Mouse (Mus musculus) forebrain, embryonic 11.5 days (tissue): ENCODE results near the gene Zfp62. TPM values are rescaled to one million over a fixed set of nuclear protein-coding genes. Genes with fewer than 3 reads are reported as not detected.
A peak's percentile ranks its signal among the peaks of the same experiment; 100 is the strongest.

Experiments
- ATAC-seq: fragments of 200-750 bp; cut with Nextera tagmentation; replicated peaks from 2 replicates; pipeline ENCODE4 v1.8.0; 2017; ENCODE audit warnings: moderate TSS enrichment; ENCODE audit not compliant: low FRiP score
- DNase-seq: peaks from one replicate; pipeline ENCODE4 v3.0.0-alpha.2; 2017; ENCODE audit warnings: low spot score
- H3K27ac ChIP-seq: fragments of 300-500 bp; sonication (generic); 2 replicates; pipeline ENCODE4 v1.5.1; 2014; ENCODE audit warnings: low read depth, low read length
- H3K27me3 ChIP-seq: fragments of 300-500 bp; sonication (generic); 2 replicates; pipeline ENCODE4 v1.6.1; 2014; ENCODE audit warnings: mild to moderate bottlenecking, low read length, mixed read lengths; ENCODE audit not compliant: control insufficient read depth, insufficient read depth
- H3K36me3 ChIP-seq: fragments of 300-500 bp; sonication (generic); 2 replicates; pipeline ENCODE4 v1.6.1; 2014; ENCODE audit warnings: mild to moderate bottlenecking, low read length, moderate library complexity, mixed read lengths; ENCODE audit not compliant: control insufficient read depth, insufficient read depth
- H3K4me1 ChIP-seq: fragments of 300-500 bp; sonication (generic); replicated peaks from 2 replicates; pipeline ENCODE4 v1.6.1; 2014; ENCODE audit warnings: low read length, mixed read lengths; ENCODE audit not compliant: control insufficient read depth, insufficient read depth
- H3K4me2 ChIP-seq: fragments of 300-500 bp; sonication (generic); 2 replicates; pipeline ENCODE4 v1.6.1; 2014; ENCODE audit warnings: low read depth, mild to moderate bottlenecking, low read length, moderate library complexity, mixed read lengths; ENCODE audit not compliant: severe bottlenecking
- H3K4me3 ChIP-seq: fragments of 300-500 bp; sonication (generic); 2 replicates; pipeline ENCODE4 v1.5.1; 2014; ENCODE audit warnings: low read depth, low read length
- H3K9ac ChIP-seq: fragments of 300-500 bp; sonication (generic); 2 replicates; pipeline ENCODE4 v1.6.1; 2014; ENCODE audit warnings: low read length
- H3K9me3 ChIP-seq: fragments of 300-500 bp; sonication (generic); 2 replicates; pipeline ENCODE4 v1.6.1; 2016; ENCODE audit warnings: low read length, mixed read lengths; ENCODE audit not compliant: control insufficient read depth
- WGBS: fragments of 180-500 bp; shearing (Covaris S2); extraction: QIAGEN DNeasy Blood & Tissue Kit; methylation state at CpG from one replicate; pipeline ENCODE4 v1.1.7; 2014; 5-methylcytosine and 5-hydroxymethylcytosine counted together
- polyA plus RNA-seq: library from polyadenylated mRNA; unstranded; fragments of >200 nt; fragmentation: Nextera tagmentation; extraction: Ambion mirVana; gene quantifications from 2 replicates; pipeline ENCODE4 v1.2.1, GENCODE M21; 2014

Gene Zfp62
- polyA plus RNA-seq, 1 experiment from 2014 or later, result 59.6 TPM

- WGBS, result 75% methylated on average over 6 of the region's 6 CpGs
- Histone ChIP-seq H3K4me1 (peaks cover 13% of the 10 kb centered on the region), H3K4me3 (no peak overlapping the region), H3K4me2 (no peak overlapping the region), H3K27ac (no peak overlapping the region; the same call in 1 of the 2 replicates), H3K27me3 (no peaks in the 10 kb centered on the region), H3K36me3 (no peaks in the 10 kb centered on the region), H3K9ac (no peak overlapping the region), H3K9me3 (no peaks in the 10 kb centered on the region)
- DNase-seq (no peak), ATAC-seq (no peak)
Observed at GRCm38 (mm10) chr11:49248974-49249700, 46.0 kb downstream of the Zfp62 start.

GRCm38 (mm10) chr11:49249811-49250421, 46.8 kb downstream of the Zfp62 start:
- no peaks in the 10 kb centered on the region for H3K9me3 ChIP-seq
- H3K4me2 ChIP-seq, result peak overlapping the region; percentile 83
- peak overlapping the region; percentile 62 for H3K4me3 ChIP-seq
- no peak overlapping the region for H3K27ac ChIP-seq
- no peaks in the 10 kb centered on the region for H3K36me3 ChIP-seq
- DNase-seq, result no peak
- peaks cover 11% of the 10 kb centered on the region for H3K4me1 ChIP-seq
- no peaks in the 10 kb centered on the region for H3K27me3 ChIP-seq
- H3K9ac ChIP-seq, result peak overlapping the region; percentile 91
- 33% methylated on average over 10 of the region's 10 CpGs for WGBS
- no peak for ATAC-seq

- ATAC-seq, result peak; percentile 95
- Histone ChIP-seq H3K27me3 (no peaks in the 10 kb centered on the region), H3K9me3 (no peaks in the 10 kb centered on the region), H3K4me2 (peak overlapping the region; percentile 83), H3K27ac (peak overlapping the region; percentile 62; the same call in 1 of the 2 replicates), H3K4me3 (peak overlapping the region; percentile 62), H3K9ac (peak overlapping the region; percentile 91), H3K36me3 (no peaks in the 10 kb centered on the region), H3K4me1 (peaks cover 5% of the 10 kb centered on the region; the same call in 1 of the 2 replicates)
- 3% methylated on average over 44 of the region's 45 CpGs for WGBS
- peak; percentile 90 for DNase-seq
Observed at GRCm38 (mm10) chr11:49250422-49251379, 47.6 kb downstream of the Zfp62 start.

GRCm38 (mm10) chr11:49251380-49251761, 48.3 kb downstream of the Zfp62 start:
- Histone ChIP-seq H3K27ac (no peak overlapping the region), H3K9ac (peak overlapping the region; percentile 91), H3K4me1 (peaks cover 5% of the 10 kb centered on the region; the same call in 1 of the 2 replicates), H3K27me3 (no peaks in the 10 kb centered on the region), H3K36me3 (no peaks in the 10 kb centered on the region), H3K4me3 (peak overlapping the region; percentile 62), H3K9me3 (no peaks in the 10 kb centered on the region), H3K4me2 (peak overlapping the region; percentile 83; the same call in 1 of the 2 replicates)
- ATAC-seq, result no peak
- DNase-seq, result no peak
- 77% methylated on average over 7 of the region's 7 CpGs for WGBS

GRCm38 (mm10) chr11:49252048-49252447, 49.0 kb downstream of the Zfp62 start:
- Histone ChIP-seq H3K4me1 (peaks cover 5% of the 10 kb centered on the region; the same call in 1 of the 2 replicates), H3K9me3 (no peaks in the 10 kb centered on the region), H3K9ac (no peak overlapping the region), H3K4me3 (no peak overlapping the region), H3K36me3 (no peaks in the 10 kb centered on the region), H3K27me3 (no peaks in the 10 kb centered on the region), H3K4me2 (no peak overlapping the region), H3K27ac (no peak overlapping the region)
- DNase-seq (no peak), ATAC-seq (no peak)
- WGBS, result 86% methylated on average over 5 of the region's 5 CpGs

- no peak overlapping the region for H3K9ac ChIP-seq
- WGBS, result 94% methylated on average over 6 of the region's 6 CpGs
- H3K9me3 ChIP-seq, result no peaks in the 10 kb centered on the region
- DNase-seq (no peak), ATAC-seq (no peak)
- H3K27me3 ChIP-seq, result no peaks in the 10 kb centered on the region
- peaks cover 5% of the 10 kb centered on the region; the same call in 1 of the 2 replicates for H3K4me1 ChIP-seq
- H3K4me2 ChIP-seq, result no peak overlapping the region
- no peaks in the 10 kb centered on the region for H3K36me3 ChIP-seq
- H3K4me3 ChIP-seq, result no peak overlapping the region
- no peak overlapping the region for H3K27ac ChIP-seq
Observed at GRCm38 (mm10) chr11:49253035-49253434, 49.9 kb downstream of the Zfp62 start.

- DNase-seq (no peak), ATAC-seq (no peak)
- Histone ChIP-seq H3K9me3 (no peaks in the 10 kb centered on the region), H3K27ac (no peak overlapping the region), H3K4me3 (no peak overlapping the region), H3K9ac (no peak overlapping the region), H3K36me3 (no peaks in the 10 kb centered on the region; the same call in 1 of the 2 replicates), H3K4me1 (no peaks in the 10 kb centered on the region), H3K4me2 (no peak overlapping the region), H3K27me3 (no peaks in the 10 kb centered on the region)
- 97% methylated on average over 2 of the region's 2 CpGs for WGBS
Observed at GRCm38 (mm10) chr11:49259296-49259695, 56.2 kb downstream of the Zfp62 start.

- Histone ChIP-seq H3K4me1 (no peaks in the 10 kb centered on the region), H3K27ac (no peak overlapping the region), H3K4me3 (no peak overlapping the region), H3K27me3 (no peaks in the 10 kb centered on the region), H3K4me2 (no peak overlapping the region), H3K36me3 (no peaks in the 10 kb centered on the region; the same call in 1 of the 2 replicates), H3K9me3 (no peaks in the 10 kb centered on the region), H3K9ac (no peak overlapping the region)
- no peak for ATAC-seq
- 78% methylated on average over 1 of the region's 1 CpGs for WGBS
- no peak for DNase-seq
Observed at GRCm38 (mm10) chr11:49259829-49260228, 56.7 kb downstream of the Zfp62 start.
